ENCODE assay signal across 8 mouse cellular contexts in genomic region chr3:95629755-95630154, GRCm38 (mm10). TPM values are rescaled to one million over a fixed set of nuclear protein-coding genes. Genes with fewer than 3 reads are reported as not detected.
DNase-seq lines count a peak whose midpoint lies in the region; ATAC-seq and TF ChIP-seq lines count a peak whose summit lies in the region.
"Had no signal": no experiment of that assay in that cellular context is flagged by ENCODE, and none has a peak within 500 bp of the region (broad histone marks: within the 10 kb centered on the region; RNA-seq: fewer than 3 reads in every experiment).

No protein-coding gene starts in this region.

- H3K9me3 ChIP-seq in limb, embryonic 10.5 days (replicated peaks) = no peaks in the 10 kb centered on the region
- H3K9me3 ChIP-seq in lung, postnatal 0 days (ENCODE audit: low read length) = no peaks in the 10 kb centered on the region

- no peak for TF ChIP-seq CTCF in left cerebral cortex, adult 2 months (IDR thresholded peaks at IDR 0.05)
- no peak for TF ChIP-seq CTCF in lung, postnatal 0 days (IDR thresholded peaks at IDR 0.05)

- H3K4me2 ChIP-seq in lung, postnatal 0 days (replicated peaks; ENCODE audit: low read depth, low read length) = no peak overlapping the region

- no peak for TF ChIP-seq EP300 in lung, postnatal 0 days (IDR thresholded peaks at IDR 0.05)

- H3K4me3 ChIP-seq in left cerebral cortex, adult 2 months = peak overlapping the region; percentile 9; the same call in 1 of the 2 replicates
- no peak overlapping the region for H3K4me3 ChIP-seq in limb, embryonic 10.5 days
- no peak overlapping the region for H3K4me3 ChIP-seq in lung, postnatal 0 days (ENCODE audit: low read depth, low read length)

- peaks cover 85% of the 10 kb centered on the region for H3K36me3 ChIP-seq in limb, embryonic 10.5 days
- H3K36me3 ChIP-seq in lung, postnatal 0 days (ENCODE audit: insufficient read depth, low read length) = peaks cover 41% of the 10 kb centered on the region

- peak overlapping the region; percentile 81 for H3K27ac ChIP-seq in left cerebral cortex, adult 2 months
- no peak overlapping the region for H3K27ac ChIP-seq in limb, embryonic 10.5 days
- H3K27ac ChIP-seq in lung, postnatal 0 days (ENCODE audit: low read length) = no peak overlapping the region

- intact Hi-C loops in left cerebral cortex, adult 2 months (cut with DNase I) = loop anchor here (5.0 kb wide), 2 partner anchors 132 to 188 kb away; partner anchors contain the start of genes Ctsk and Rprd2

- WGBS in limb, embryonic 10.5 days = 81% methylated on average over 4 of the region's 4 CpGs
- 88% methylated on average over 4 of the region's 4 CpGs for WGBS in lung, postnatal 0 days

- H3K4me1 ChIP-seq in limb, embryonic 10.5 days = peaks cover 10% of the 10 kb centered on the region
- peaks cover 6% of the 10 kb centered on the region; the same call in 1 of the 2 replicates for H3K4me1 ChIP-seq in lung, postnatal 0 days (ENCODE audit: insufficient read depth, low read depth, low read length)

- H3K9ac ChIP-seq in lung, postnatal 0 days (replicated peaks; ENCODE audit: low read depth) = no peak overlapping the region

- no peaks in the 10 kb centered on the region for H3K27me3 ChIP-seq in limb, embryonic 10.5 days (ENCODE audit: low read depth, poor library complexity, severe bottlenecking)
- no peaks in the 10 kb centered on the region for H3K27me3 ChIP-seq in lung, postnatal 0 days (replicated peaks; ENCODE audit: insufficient read depth, low read length)

- no peak for ATAC-seq in lung, postnatal 0 days

- DNase-seq in 3134 (ENCODE audit: extremely low read depth, insufficient read length, low spot score) (peak; percentile 33), 3T3-L1 (ENCODE audit: low read depth, low spot score) (peak; percentile 59)
- peak; percentile 53 to 65 for DNase-seq in cerebellum, postnatal 10 days
- peak; percentile 57 to 61 for DNase-seq in left cerebral cortex, adult 2 months (ENCODE audit: extremely low spot score in 1 of 2, low spot score in 2 of 2)
- DNase-seq in limb, embryonic 10.5 days (ENCODE audit: low spot score) = no peak
- no peak for DNase-seq in lung, postnatal 0 days (ENCODE audit: low spot score)
- no peak for DNase-seq in spleen, adult 18-20 months
- DNase-seq: lung, postnatal 4 days had no signal

RNA-seq across cellular contexts. Expression of gene Ensa, which starts 5.0 kb away (rescaled TPM):
- total RNA-seq in left cerebral cortex, adult 2 months (2021) = 100 to 1,000 TPM; 349 to 358 TPM
- 74.6 and 88.2 TPM in 2 replicates for polyA plus RNA-seq in limb, embryonic 10.5 days (2016; fragmentation: Nextera tagmentation; extraction: Ambion mirVana)
- polyA plus RNA-seq in lung, postnatal 0 days (2015; fragmentation: Nextera tagmentation; extraction: Ambion mirVana) = 48.2 and 52.0 TPM in 2 replicates

RNA-seq across cellular contexts. Expression of gene Mcl1, which starts 28.8 kb away (rescaled TPM):
- total RNA-seq in left cerebral cortex, adult 2 months (2021) = 10 to 100 TPM; 52.7 to 60.9 TPM
- 49.7 and 52.1 TPM in 2 replicates for polyA plus RNA-seq in limb, embryonic 10.5 days (2016; fragmentation: Nextera tagmentation; extraction: Ambion mirVana)
- polyA plus RNA-seq in lung, postnatal 0 days (2015; fragmentation: Nextera tagmentation; extraction: Ambion mirVana) = 99.6 and 101 TPM in 2 replicates

RNA-seq across cellular contexts. Expression of gene Golph3l, which starts 41.0 kb away (rescaled TPM):
- total RNA-seq in left cerebral cortex, adult 2 months (2021) = 10 to 100 TPM; 17.2 to 19.9 TPM
- polyA plus RNA-seq in limb, embryonic 10.5 days (2016; fragmentation: Nextera tagmentation; extraction: Ambion mirVana) = 25.9 and 31.8 TPM in 2 replicates
- 23.1 and 25.3 TPM in 2 replicates for polyA plus RNA-seq in lung, postnatal 0 days (2015; fragmentation: Nextera tagmentation; extraction: Ambion mirVana)

RNA-seq across cellular contexts. Expression of gene Adamtsl4, which starts 58.0 kb away (rescaled TPM):
- total RNA-seq in left cerebral cortex, adult 2 months (2021) = 1 to 10 TPM; 6.8 to 7.7 TPM
- polyA plus RNA-seq in limb, embryonic 10.5 days (2016; fragmentation: Nextera tagmentation; extraction: Ambion mirVana) = 0.63 and 0.77 TPM in 2 replicates
- 11.8 and 13.2 TPM in 2 replicates for polyA plus RNA-seq in lung, postnatal 0 days (2015; fragmentation: Nextera tagmentation; extraction: Ambion mirVana)

Comparison
In these comparisons a context has a peak if more than half of its experiments do, and no peak if none do; other contexts are left out.
1. DNase-seq: peak in 3134 (single experiment), 3T3-L1 (single experiment), cerebellum, postnatal 10 days (2 of 2) and left cerebral cortex, adult 2 months (2 of 2); none in limb, embryonic 10.5 days (single experiment), lung, postnatal 0 days (single experiment) and spleen, adult 18-20 months (0 of 2).